Mouse (Mus musculus) thymus, adult 2 months (tissue): Measurements from ENCODE around the gene Mboat1.

Source experiments
- CTCF ChIP-seq: fragments of 200-500 bp; IDR thresholded peaks from 2 replicates; pipeline ENCODE4 v1.5.1; 2012; ENCODE audit warnings: mild to moderate bottlenecking, control low read depth, low read length, moderate library complexity, borderline replicate concordance; ENCODE audit not compliant: control insufficient read depth, poor library complexity, insufficient read depth; ENCODE audit errors: extremely low read depth
- POLR2A ChIP-seq: fragments of 200-500 bp; IDR thresholded peaks from 2 replicates; pipeline ENCODE4 v1.6.1; 2012; ENCODE audit warnings: mild to moderate bottlenecking, low read length, control low read depth, moderate library complexity; ENCODE audit not compliant: control insufficient read depth, poor library complexity, insufficient read depth; ENCODE audit errors: extremely low read depth

GRCm38 (mm10) chr13:30263681-30264080 is 127.4 kb downstream of the Mboat1 start:
- TF ChIP-seq CTCF (no peak), POLR2A (no peak)
